Mouse (Mus musculus) testis, postnatal 14 days (tissue): Measurements from ENCODE around the gene Ctrb1.

ENCODE experiments used
- DNase-seq: peaks from one replicate; pipeline ENCODE4 v3.0.0; 2021; ENCODE audit warnings: low spot score

The Ctrb1 gene

DNA sequence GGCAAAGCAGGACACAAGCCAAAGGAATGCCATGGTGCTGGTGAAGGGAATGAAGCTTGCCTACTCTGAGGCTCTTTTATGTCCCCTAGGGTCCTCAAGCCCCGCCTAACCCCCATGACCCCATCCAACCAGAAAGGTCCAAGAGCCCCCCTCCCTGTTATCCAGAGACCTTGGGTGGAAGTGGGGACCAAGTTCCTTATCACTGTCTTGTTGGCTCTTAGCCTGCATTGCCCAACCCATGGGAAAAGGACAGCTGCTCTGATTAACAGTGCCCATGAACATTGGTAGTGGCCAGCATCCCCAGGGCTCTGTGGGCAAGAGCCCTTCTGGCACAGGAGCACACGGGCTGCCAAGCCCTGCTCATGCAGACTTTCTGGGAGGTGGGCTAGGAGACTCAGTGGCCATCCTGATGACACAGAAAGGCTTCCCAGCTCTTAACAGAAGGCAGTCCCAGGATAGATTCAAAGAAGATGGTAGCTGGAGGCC, at the start of gene Ctrb1:
Gene Ctrb1 (minus strand): TSS at position 51 of the 486 bp plus-strand sequence.
- DNase-seq: no peak

- DNase-seq: no peak
Observed at GRCm38 (mm10) chr8:111740301-111740711, 49.5 kb upstream of the Ctrb1 start.

DNA sequence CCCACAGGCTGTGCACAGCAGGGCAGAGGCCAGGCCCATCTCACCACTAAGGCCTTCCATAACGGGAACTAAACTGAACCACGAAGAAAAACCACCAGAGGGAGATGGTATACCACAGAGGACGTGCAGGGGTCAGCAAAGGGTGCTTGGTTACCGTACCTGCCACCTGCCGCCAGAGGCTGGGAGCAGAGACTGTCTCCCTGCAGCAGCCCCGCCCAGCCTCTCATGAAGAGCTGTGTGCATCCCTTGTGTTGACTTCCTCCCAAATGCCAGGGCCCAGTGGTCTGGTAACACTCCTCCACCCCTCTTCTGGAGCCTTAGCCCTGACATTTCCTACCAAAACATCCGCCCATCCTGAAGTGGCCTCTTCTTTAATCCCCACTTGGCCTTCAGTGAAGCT, 48.8 kb upstream of the Ctrb1 start:
- DNase-seq: no peak

GRCm38 (mm10) chr8:111738867-111739266, 48.1 kb upstream of the Ctrb1 start:
- no peak for DNase-seq

GRCm38 (mm10) chr8:111736321-111736720, 45.5 kb upstream of the Ctrb1 start:
- DNase-seq: peak; percentile 5

DNA sequence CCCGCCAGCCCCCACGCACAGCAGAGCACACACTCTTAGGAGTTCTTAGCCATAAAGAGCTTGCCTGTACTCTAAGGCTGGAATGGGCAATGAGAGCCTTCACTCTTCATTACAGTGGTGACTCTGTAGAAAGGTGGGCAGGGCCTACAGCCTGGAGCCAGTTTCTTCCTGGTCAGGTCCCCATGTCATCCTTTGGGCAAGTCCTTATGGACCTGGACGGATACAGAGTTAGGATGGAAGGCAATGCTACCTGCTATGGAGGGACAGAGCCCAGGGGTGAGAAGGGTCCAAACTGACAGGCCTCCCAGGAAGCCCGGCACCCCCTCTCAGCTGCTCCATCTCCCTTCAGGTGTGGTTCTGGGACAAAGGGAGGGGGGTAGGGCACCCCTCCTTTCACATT, 45.0 kb upstream of the Ctrb1 start:
- DNase-seq: peak; percentile 3

DNA sequence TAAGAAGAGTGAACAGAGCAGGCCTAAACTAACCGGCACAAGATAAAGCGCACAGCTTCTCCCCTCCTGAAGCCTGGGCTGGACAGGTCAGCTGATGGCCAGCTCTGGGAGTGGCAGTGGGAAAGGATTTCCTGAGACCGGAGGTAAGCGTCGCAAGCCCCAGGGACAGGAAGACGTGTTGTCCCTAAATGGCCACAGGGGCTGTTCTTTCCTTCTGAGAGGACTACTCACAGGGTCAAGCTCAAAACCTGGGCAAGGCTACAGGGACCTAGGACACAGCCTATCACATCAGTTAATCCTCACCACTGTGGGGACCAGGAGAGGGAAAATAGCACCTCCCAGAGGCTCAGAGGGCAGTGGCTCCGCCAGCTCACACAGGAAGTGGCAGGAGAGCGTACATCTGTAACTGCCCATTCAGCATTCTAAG, 44.5 kb upstream of the Ctrb1 start:
- peak; percentile 3 for DNase-seq

GRCm38 (mm10) chr8:111734244-111734960, 43.6 kb upstream of the Ctrb1 start:
- no peak for DNase-seq

DNA sequence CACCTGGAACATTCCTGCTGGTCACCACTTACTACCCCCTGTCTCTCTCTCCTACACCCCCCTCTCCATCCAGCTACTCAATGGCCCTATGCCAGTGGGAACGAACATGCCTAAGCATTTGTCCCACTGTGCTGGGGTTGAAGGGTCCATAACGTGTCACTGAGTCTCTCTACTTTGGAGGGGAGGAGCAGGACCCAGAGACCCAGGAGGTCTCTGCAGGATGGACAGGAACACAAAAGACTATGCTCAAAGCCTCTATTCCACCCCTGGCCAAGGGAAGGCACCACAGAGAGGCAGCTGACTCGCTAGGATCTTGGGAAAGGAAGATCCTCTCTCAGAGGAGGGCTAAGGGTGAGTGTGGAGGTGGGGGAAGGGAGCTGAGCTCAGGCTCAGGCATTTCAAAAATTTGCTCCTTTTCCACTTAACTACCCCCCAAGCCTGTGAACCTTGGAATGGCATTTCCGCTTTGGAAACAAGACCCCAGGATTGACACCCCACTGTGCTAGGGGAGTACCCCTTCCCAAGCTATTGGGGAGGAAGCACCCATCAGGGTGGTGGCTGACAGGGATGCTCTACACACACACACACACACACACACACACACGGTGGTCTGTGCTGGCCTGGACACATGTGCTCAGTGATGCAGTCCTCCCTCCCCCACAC, 42.9 kb upstream of the Ctrb1 start:
- no peak for DNase-seq

GRCm38 (mm10) chr8:111732406-111733085, 41.7 kb upstream of the Ctrb1 start:
- DNase-seq: no peak

DNA sequence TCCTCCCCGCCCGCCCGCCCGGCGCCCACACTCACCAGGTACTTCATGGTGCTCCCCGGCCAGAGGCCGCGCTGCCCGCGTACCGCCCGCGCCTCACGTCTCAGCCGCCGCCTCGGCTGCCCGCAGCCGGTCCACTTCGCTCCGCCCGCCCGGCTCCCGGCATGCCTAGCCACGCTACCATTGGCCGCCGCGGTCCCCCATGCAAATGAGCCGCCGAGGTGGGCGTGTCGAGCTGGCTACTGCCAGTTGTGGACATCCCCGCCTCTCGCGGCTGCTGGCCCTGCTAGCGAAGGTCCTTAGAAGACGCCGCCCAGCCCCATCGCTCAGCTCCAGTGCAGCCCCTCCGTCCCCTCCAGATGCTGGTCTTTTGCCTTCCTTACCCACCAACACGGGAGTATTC, 41.2 kb upstream of the Ctrb1 start:
- DNase-seq: peak; percentile 97

GRCm38 (mm10) chr8:111731231-111731977, 40.6 kb upstream of the Ctrb1 start:
- no peak for DNase-seq

DNA sequence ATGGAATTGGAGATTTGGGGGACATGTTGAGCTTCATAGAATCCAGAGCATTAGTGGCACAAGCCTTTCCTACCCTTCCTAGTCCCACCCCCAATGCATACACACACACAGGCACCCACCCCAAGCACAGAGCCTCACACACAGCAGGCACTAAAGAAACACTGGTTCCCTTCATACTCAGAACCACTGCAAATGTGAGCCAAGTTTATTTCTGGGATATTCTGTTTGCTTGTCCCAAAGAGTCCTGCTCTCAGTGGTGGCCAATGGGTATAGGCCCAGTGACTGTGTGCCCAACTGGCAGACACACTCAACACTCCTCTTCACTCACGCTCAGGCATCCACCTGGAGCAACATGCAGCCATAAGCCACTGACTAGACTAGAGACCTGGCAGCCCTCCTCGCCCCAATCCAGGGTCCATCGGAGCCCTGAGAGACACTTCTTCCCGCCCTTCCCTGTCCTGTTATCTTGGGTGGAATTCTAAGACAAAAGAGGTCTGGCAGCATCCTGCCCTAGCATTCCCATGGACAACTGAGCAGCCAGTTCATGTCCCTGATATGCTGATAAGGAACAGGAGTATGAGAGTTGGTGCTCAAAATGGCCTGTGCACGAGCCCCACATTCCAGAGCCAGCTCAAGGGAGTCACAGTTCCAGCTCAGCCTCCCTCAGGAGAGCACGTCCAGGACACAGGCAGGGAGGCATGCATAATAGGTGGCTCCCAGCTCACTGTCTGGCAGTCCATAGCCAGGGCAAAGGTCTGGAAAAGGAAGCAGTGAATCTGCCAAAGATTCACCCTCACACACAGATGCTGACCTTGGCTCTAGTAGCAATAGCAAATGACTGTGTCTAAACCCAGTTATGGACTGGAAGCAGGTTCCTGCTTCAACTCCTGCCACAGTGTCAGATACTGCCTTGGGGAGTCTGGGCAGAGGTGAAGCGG, 38.7 kb upstream of the Ctrb1 start:
- peak; percentile 70 for DNase-seq

DNA sequence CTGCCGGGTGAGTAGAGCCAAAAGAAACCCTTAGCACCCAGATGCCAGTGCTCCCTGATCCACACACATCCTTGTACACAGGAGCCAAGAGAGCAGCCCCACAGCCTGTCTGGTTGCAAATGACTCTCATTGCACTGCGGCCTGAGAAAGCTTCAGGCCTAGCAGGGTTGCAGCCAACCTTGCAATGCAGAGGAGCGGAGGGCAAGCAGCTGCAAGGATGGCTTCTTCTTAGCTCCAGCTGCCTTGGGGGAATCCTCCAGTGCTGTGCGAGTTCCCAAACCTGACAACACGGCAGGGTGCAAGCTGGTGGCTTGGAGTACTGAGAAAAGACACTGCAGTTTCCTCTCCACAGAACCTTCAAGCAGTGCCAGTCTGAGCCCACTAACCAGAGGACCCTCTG, 37.7 kb upstream of the Ctrb1 start:
- DNase-seq: no peak

- DNase-seq: no peak
Observed at GRCm38 (mm10) chr8:111727553-111727952, 36.7 kb upstream of the Ctrb1 start.

- peak; percentile 82 for DNase-seq
Observed at GRCm38 (mm10) chr8:111726102-111726900, 35.5 kb upstream of the Ctrb1 start.

- no peak for DNase-seq
Observed at GRCm38 (mm10) chr8:111725341-111725740, 34.5 kb upstream of the Ctrb1 start.

DNA sequence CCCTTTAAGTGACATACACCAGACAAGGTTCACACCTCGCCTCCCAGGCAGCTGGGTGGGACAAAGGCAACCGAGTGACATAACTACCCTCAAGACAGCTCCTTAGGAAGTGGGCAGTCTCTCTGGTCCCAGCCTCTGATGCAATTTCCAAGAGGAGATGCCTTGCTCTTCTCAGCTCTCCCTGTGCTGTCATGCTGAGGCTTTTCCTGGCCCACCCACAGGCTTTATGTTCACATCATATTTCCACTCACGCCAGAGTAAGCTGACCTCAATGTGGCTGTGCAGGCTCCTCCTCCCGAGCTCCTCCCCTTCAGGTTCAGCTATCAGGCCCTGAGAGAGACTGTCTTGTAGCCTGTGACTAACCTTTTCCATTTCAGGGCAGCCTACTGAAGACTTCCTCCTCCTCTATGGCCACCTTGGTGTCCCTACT, 29.3 kb upstream of the Ctrb1 start:
- DNase-seq: no peak

DNA sequence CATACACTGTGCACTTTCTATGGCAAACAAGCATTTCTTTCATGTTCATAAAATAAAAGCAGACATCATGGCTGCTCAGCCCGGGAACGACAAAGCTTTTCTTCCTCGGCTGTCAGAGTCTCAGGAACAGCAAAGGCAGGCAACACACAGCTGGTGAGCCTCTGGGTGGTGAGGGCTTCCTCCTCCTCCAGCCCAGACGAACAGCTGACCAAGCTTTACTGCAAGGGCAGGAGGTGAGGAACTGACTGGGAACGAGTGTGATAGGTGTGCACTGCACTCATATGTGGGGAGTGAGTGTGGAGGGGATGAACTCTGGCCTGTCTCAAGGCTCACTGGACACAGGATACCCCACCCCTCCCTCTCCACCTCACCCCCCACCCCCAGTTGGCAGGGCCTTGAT, 28.1 kb upstream of the Ctrb1 start:
- DNase-seq: no peak

GRCm38 (mm10) chr8:111717866-111718265, 27.1 kb upstream of the Ctrb1 start:
- DNase-seq: peak; percentile 55
